Mouse (Mus musculus) heart, embryonic 13.5 days (tissue): ENCODE results near the gene Prrg2. TPM values are rescaled to one million over a fixed set of nuclear protein-coding genes. Genes with fewer than 3 reads are reported as not detected.
A peak's percentile ranks its signal among the peaks of the same experiment; 100 is the strongest.
"Not testable (repeated sequence)": the region's sequence is repeated elsewhere in the genome, so short reads cannot be mapped to it uniquely, and the experiment has no call there.

Source experiments
- ATAC-seq: fragments of 200-750 bp; cut with Nextera tagmentation; 2 replicates; pipeline ENCODE4 v1.8.0; 2017; ENCODE audit warnings: moderate TSS enrichment; ENCODE audit not compliant: insufficient number of reproducible peaks, low FRiP score, low TSS enrichment; ENCODE audit errors: extremely low read depth
- H3K27ac ChIP-seq: fragments of 300-500 bp; sonication (generic); replicated peaks from 2 replicates; pipeline ENCODE4 v1.5.1; 2015; ENCODE audit warnings: moderate library complexity, mild to moderate bottlenecking, inconsistent platforms
- H3K27me3 ChIP-seq: fragments of 300-500 bp; sonication (generic); replicated peaks from 2 replicates; pipeline ENCODE4 v1.6.1; 2015; ENCODE audit warnings: mild to moderate bottlenecking, inconsistent platforms
- H3K36me3 ChIP-seq: fragments of 300-500 bp; sonication (generic); 2 replicates; pipeline ENCODE4 v1.6.1; 2015; ENCODE audit warnings: mild to moderate bottlenecking, inconsistent platforms
- H3K4me1 ChIP-seq: fragments of 300-500 bp; sonication (generic); 2 replicates; pipeline ENCODE4 v1.6.1; 2015; ENCODE audit warnings: inconsistent platforms
- H3K4me2 ChIP-seq: fragments of 300-500 bp; sonication (generic); 2 replicates; pipeline ENCODE4 v1.6.1; 2015; ENCODE audit warnings: inconsistent platforms, mild to moderate bottlenecking, moderate library complexity
- H3K4me3 ChIP-seq: fragments of 300-500 bp; sonication (generic); 2 replicates; pipeline ENCODE4 v1.5.1; 2015; ENCODE audit warnings: moderate library complexity, mild to moderate bottlenecking, inconsistent platforms
- H3K9ac ChIP-seq: fragments of 300-500 bp; sonication (generic); 2 replicates; pipeline ENCODE4 v1.6.1; 2015; ENCODE audit warnings: inconsistent platforms, mild to moderate bottlenecking, moderate library complexity
- H3K9me3 ChIP-seq: fragments of 300-500 bp; sonication (generic); 2 replicates; pipeline ENCODE4 v1.6.1; 2016; ENCODE audit warnings: inconsistent platforms
- WGBS: fragments of 180-500 bp; shearing (Covaris S2); methylation state at CpG from one replicate; pipeline ENCODE4 v1.1.7; 2015; ENCODE audit warnings: mixed read lengths; 5-methylcytosine and 5-hydroxymethylcytosine counted together
- polyA plus RNA-seq: library from polyadenylated mRNA; unstranded; fragments of >200 nt; fragmentation: Nextera tagmentation; extraction: Ambion mirVana; gene quantifications from 2 replicates; pipeline ENCODE4 v1.2.1, GENCODE M21; 2015

Prrg2 gene
- polyA plus RNA-seq, 1 experiment from 2014 or later = 12.5 TPM

- Histone ChIP-seq H3K27me3 (no peaks in the 10 kb centered on the region), H3K4me1 (peaks cover 19% of the 10 kb centered on the region), H3K4me2 (no peak overlapping the region), H3K36me3 (peaks cover 12% of the 10 kb centered on the region), H3K9ac (no peak overlapping the region), H3K4me3 (no peak overlapping the region), H3K9me3 (no peaks in the 10 kb centered on the region), H3K27ac (no peak overlapping the region)
- 84% methylated on average over 8 of the region's 8 CpGs for WGBS
- no peak for ATAC-seq
Measured at GRCm38 (mm10) chr7:45098541-45099240, 36.2 kb upstream of the Prrg2 start.

GRCm38 (mm10) chr7:45097479-45097878 is 35.0 kb upstream of the Prrg2 start:
- WGBS = 48% methylated on average over 6 of the region's 6 CpGs
- Histone ChIP-seq H3K36me3 (peaks cover 12% of the 10 kb centered on the region), H3K27ac (no peak overlapping the region), H3K9me3 (no peaks in the 10 kb centered on the region), H3K4me1 (peaks cover 17% of the 10 kb centered on the region), H3K27me3 (no peaks in the 10 kb centered on the region), H3K9ac (peak overlapping the region; percentile 50; the same call in 1 of the 2 replicates), H3K4me3 (no peak overlapping the region), H3K4me2 (no peak overlapping the region)
- no peak for ATAC-seq

GRCm38 (mm10) chr7:45095965-45096364 is 33.5 kb upstream of the Prrg2 start:
- H3K27ac ChIP-seq, H3K4me3 ChIP-seq, H3K27me3 ChIP-seq, ATAC-seq, H3K9ac ChIP-seq, H3K4me2 ChIP-seq, H3K9me3 ChIP-seq: not testable (repeated sequence)
- Histone ChIP-seq H3K36me3 (peaks cover 12% of the 10 kb centered on the region), H3K4me1 (peaks cover 16% of the 10 kb centered on the region)
- 92% methylated on average over 14 of the region's 14 CpGs for WGBS

GRCm38 (mm10) chr7:45095367-45095766 is 32.9 kb upstream of the Prrg2 start:
- Histone ChIP-seq H3K4me1 (peaks cover 22% of the 10 kb centered on the region), H3K36me3 (peaks cover 14% of the 10 kb centered on the region), H3K4me2 (no peak overlapping the region), H3K9ac (no peak overlapping the region), H3K9me3 (no peaks in the 10 kb centered on the region), H3K27ac (no peak overlapping the region), H3K27me3 (no peaks in the 10 kb centered on the region), H3K4me3 (no peak overlapping the region)
- no peak for ATAC-seq
- WGBS = 76% methylated on average over 6 of the region's 6 CpGs

GRCm38 (mm10) chr7:45094121-45094520 is 31.6 kb upstream of the Prrg2 start:
- Histone ChIP-seq H3K4me2 (no peak overlapping the region), H3K9ac (no peak overlapping the region), H3K27me3 (no peaks in the 10 kb centered on the region), H3K27ac (no peak overlapping the region), H3K9me3 (no peaks in the 10 kb centered on the region), H3K4me1 (peaks cover 28% of the 10 kb centered on the region), H3K4me3 (no peak overlapping the region), H3K36me3 (peaks cover 21% of the 10 kb centered on the region)
- ATAC-seq = no peak
- 59% methylated on average over 7 of the region's 7 CpGs for WGBS

GRCm38 (mm10) chr7:45093516-45093905 is 31.0 kb upstream of the Prrg2 start:
- Histone ChIP-seq H3K9ac (no peak overlapping the region), H3K4me2 (no peak overlapping the region), H3K4me3 (no peak overlapping the region), H3K4me1 (peaks cover 28% of the 10 kb centered on the region), H3K27me3 (no peaks in the 10 kb centered on the region), H3K27ac (peak overlapping the region; percentile 90; the same call in 1 of the 2 replicates), H3K36me3 (peaks cover 20% of the 10 kb centered on the region), H3K9me3 (no peaks in the 10 kb centered on the region)
- WGBS = 34% methylated on average over 15 of the region's 18 CpGs
- ATAC-seq = no peak

- Histone ChIP-seq H3K4me1 (peaks cover 28% of the 10 kb centered on the region), H3K36me3 (peaks cover 24% of the 10 kb centered on the region), H3K9ac (peak overlapping the region; percentile 50; the same call in 1 of the 2 replicates), H3K9me3 (no peaks in the 10 kb centered on the region), H3K27me3 (no peaks in the 10 kb centered on the region), H3K4me2 (no peak overlapping the region), H3K27ac (peak overlapping the region; percentile 90), H3K4me3 (no peak overlapping the region)
- WGBS = 60% methylated on average over 12 of the region's 12 CpGs
- no peak for ATAC-seq
Measured at GRCm38 (mm10) chr7:45092828-45093515, 30.5 kb upstream of the Prrg2 start.

GRCm38 (mm10) chr7:45092048-45092447 is 29.6 kb upstream of the Prrg2 start, which contains the start of gene Rcn3:
TSS of gene Rcn3 (minus strand) at chr7:45092221.
- Histone ChIP-seq H3K4me1 (peaks cover 28% of the 10 kb centered on the region), H3K27ac (peak within 1 kb of the TSS; percentile 90), H3K27me3 (no peaks in the 10 kb centered on the region), H3K4me3 (peak within 1 kb of the TSS; percentile 62), H3K36me3 (peaks cover 30% of the 10 kb centered on the region), H3K4me2 (peak within 1 kb of the TSS; percentile 71), H3K9me3 (no peaks in the 10 kb centered on the region), H3K9ac (peak within 1 kb of the TSS; percentile 91)
- peak; percentile 73 for ATAC-seq
- whole genome bisulfite sequencing = under 1% methylated on average over 16 of the region's 16 CpGs

GRCm38 (mm10) chr7:45091001-45091990 is 28.8 kb upstream of the Prrg2 start:
- Histone ChIP-seq H3K27ac (peak overlapping the region; percentile 90), H3K9ac (peak overlapping the region; percentile 91), H3K4me1 (peaks cover 28% of the 10 kb centered on the region), H3K4me3 (peak overlapping the region; percentile 62), H3K4me2 (peak overlapping the region; percentile 71), H3K9me3 (no peaks in the 10 kb centered on the region), H3K36me3 (peaks cover 38% of the 10 kb centered on the region), H3K27me3 (no peaks in the 10 kb centered on the region)
- 9% methylated on average over 35 of the region's 35 CpGs for WGBS
- peak; percentile 48; the same call in 1 of the 2 replicates for ATAC-seq

- WGBS = 74% methylated on average over 13 of the region's 13 CpGs
Measured at GRCm38 (mm10) chr7:45090251-45090977, 27.9 kb upstream of the Prrg2 start.

More at GRCm38 (mm10) chr7:45090251-45090977, 27.9 kb upstream of the Prrg2 start:
- ATAC-seq = no peak
- H3K36me3 ChIP-seq = peaks cover 47% of the 10 kb centered on the region
- peak overlapping the region; percentile 90 for H3K27ac ChIP-seq
- H3K4me2 ChIP-seq = peak overlapping the region; percentile 71
- H3K27me3 ChIP-seq = no peaks in the 10 kb centered on the region
- no peaks in the 10 kb centered on the region for H3K9me3 ChIP-seq
- H3K4me3 ChIP-seq = peak overlapping the region; percentile 62
- H3K4me1 ChIP-seq = peaks cover 28% of the 10 kb centered on the region
- peak overlapping the region; percentile 91 for H3K9ac ChIP-seq
